Mouse (Mus musculus): Measurements from ENCODE around the gene Mpped1.

DNA sequence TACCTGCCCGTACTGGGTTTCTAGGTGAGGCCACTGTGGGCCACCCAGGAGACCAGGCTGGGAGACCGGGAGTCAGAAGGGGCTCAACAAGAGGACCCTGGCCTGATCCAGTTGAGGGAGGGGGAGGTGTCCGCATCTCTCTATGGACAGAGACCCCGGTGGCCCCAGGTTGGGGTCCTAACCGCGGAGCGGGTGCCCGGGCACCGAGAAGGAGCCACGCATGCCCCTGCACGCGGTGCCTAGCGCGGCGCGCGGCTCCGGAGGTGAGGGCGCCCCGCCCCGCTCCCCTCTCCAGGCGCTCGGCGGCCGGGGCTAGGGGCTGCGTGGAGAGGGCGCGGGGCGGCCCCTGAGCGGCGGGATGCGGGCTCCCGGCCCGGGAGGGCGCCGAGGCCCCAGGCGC lies at the start of gene Mpped1:
- TF ChIP-seq CTCF (IDR thresholded peaks at IDR 0.05; ENCODE audit: extremely low read depth, insufficient read depth, low read length) (no peak), POLR2A (IDR thresholded peaks at IDR 0.05; ENCODE audit: extremely low read depth, insufficient read depth, low read length) (no peak)

Data from cortical plate, adult 2 months (tissue).